Mouse (Mus musculus): ENCODE results near the gene Plce1. TPM values are rescaled to one million over a fixed set of nuclear protein-coding genes. Genes with fewer than 3 reads are reported as not detected.

The Plce1 gene
- total and polyA plus RNA-seq, 3 experiments: not detected

DNA sequence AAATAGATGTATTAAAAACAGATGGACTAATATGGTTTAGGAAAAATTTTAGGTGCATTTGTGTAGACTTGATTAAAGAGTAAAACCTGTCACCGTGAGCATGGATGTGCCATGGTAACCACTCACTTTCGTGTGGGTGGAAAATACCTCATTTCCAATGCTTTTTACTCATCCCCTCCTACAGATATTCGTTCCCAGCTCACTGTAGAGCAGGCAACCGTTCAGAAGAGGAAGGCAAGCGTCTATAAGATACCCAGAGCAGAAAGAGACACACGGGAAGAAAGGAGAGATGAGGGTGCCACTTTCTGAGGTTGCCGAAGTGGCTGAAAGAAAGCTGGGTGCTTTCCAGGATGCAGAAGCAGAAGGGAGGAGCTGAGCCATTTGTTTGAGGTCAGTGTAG lies 25.2 kb downstream of the Plce1 start:
- H3K9me3 ChIP-seq (replicated peaks; ENCODE audit: insufficient read depth, low read length): no peaks in the 10 kb centered on the region
- DNase-seq (ENCODE audit: low read depth, low spot score): no peak
- H3K4me1 ChIP-seq (ENCODE audit: control insufficient read depth in 1 of 2, insufficient read depth in 2 of 2, low read length in 2 of 2): no peaks in the 10 kb centered on the region
- TF ChIP-seq ZNF384 (IDR thresholded peaks at IDR 0.05; ENCODE audit: low read depth, low read length): no peak
- TF ChIP-seq KAT2A (conservative IDR thresholded peaks at IDR 0.05; ENCODE audit: low read depth, low read length): no peak
- no peak for TF ChIP-seq USF1 (IDR thresholded peaks at IDR 0.05; ENCODE audit: low read depth, low read length)
- no peak for TF ChIP-seq GABPA (IDR thresholded peaks at IDR 0.05; ENCODE audit: low read depth, low read length)
- no peak for TF ChIP-seq MAX (IDR thresholded peaks at IDR 0.05; ENCODE audit: low read length)
- no peak for TF ChIP-seq POLR2A (IDR thresholded peaks at IDR 0.05; ENCODE audit: control insufficient read depth in 1 of 2, insufficient read depth in 1 of 2, low read depth in 1 of 2, low read length in 2 of 2, poor library complexity in 1 of 2)
- TF ChIP-seq USF2 (IDR thresholded peaks at IDR 0.05; ENCODE audit: borderline replicate concordance in 1 of 2, insufficient read depth in 1 of 2, low read depth in 1 of 2, low read length in 2 of 2): no peak
- TF ChIP-seq E2F4 (IDR thresholded peaks at IDR 0.05; ENCODE audit: borderline replicate concordance, low read depth, low read length): no peak
- TF ChIP-seq EP300 (IDR thresholded peaks at IDR 0.05; ENCODE audit: low read depth in 1 of 2, low read length in 2 of 2): no peak
- TF ChIP-seq GATA1 (IDR thresholded peaks at IDR 0.05; ENCODE audit: low read depth, low read length): no peak
- no peak for TF ChIP-seq MYB (IDR thresholded peaks at IDR 0.05; ENCODE audit: low read depth, low read length)
- no peak for TF ChIP-seq MAFK (IDR thresholded peaks at IDR 0.05; ENCODE audit: borderline replicate concordance, low read depth, low read length)
- no peak for TF ChIP-seq RAD21 (IDR thresholded peaks at IDR 0.05; ENCODE audit: low read depth, low read length)
- TF ChIP-seq ELF1 (IDR thresholded peaks at IDR 0.05; ENCODE audit: low read depth, low read length): no peak
- no peak for TF ChIP-seq TBP (IDR thresholded peaks at IDR 0.05; ENCODE audit: low read depth, low read length)
- TF ChIP-seq CHD1 (IDR thresholded peaks at IDR 0.05; ENCODE audit: low read depth, low read length): no peak
- no peak for TF ChIP-seq ZKSCAN1 (IDR thresholded peaks at IDR 0.05; ENCODE audit: low read depth, low read length)
- no peak for TF ChIP-seq CTCF (IDR thresholded peaks at IDR 0.05 in 2 of 3, conservative IDR thresholded peaks at IDR 0.05 in 1 of 3; ENCODE audit: control insufficient read depth in 1 of 3, insufficient read depth in 1 of 3, low read depth in 2 of 3, low read length in 3 of 3, poor library complexity in 1 of 3, severe bottlenecking in 1 of 3)
- no peak for TF ChIP-seq ZC3H11A (IDR thresholded peaks at IDR 0.05; ENCODE audit: low read depth, low read length)
- no peaks in the 10 kb centered on the region for H3K36me3 ChIP-seq (ENCODE audit: control insufficient read depth in 1 of 2, insufficient read depth in 2 of 2, low read length in 2 of 2)
- no peak overlapping the region for H3K4me3 ChIP-seq (ENCODE audit: control insufficient read depth in 1 of 2, insufficient read depth in 1 of 2, low read depth in 2 of 2, low read length in 2 of 2)
- no peak overlapping the region for H3K27ac ChIP-seq (ENCODE audit: control insufficient read depth, low read depth, low read length)
- no peak overlapping the region for H3K9ac ChIP-seq (ENCODE audit: control insufficient read depth, low read depth, low read length, poor library complexity, severe bottlenecking)
- no peaks in the 10 kb centered on the region for H3K79me2 ChIP-seq (ENCODE audit: control insufficient read depth, insufficient read depth, low read length, poor library complexity)
- no peaks in the 10 kb centered on the region; a peak in 1 of 4 replicates for H3K27me3 ChIP-seq (ENCODE audit: control insufficient read depth in 1 of 2, insufficient read depth in 2 of 2, low read length in 2 of 2)

- Histone ChIP-seq H3K9me3 (replicated peaks; ENCODE audit: insufficient read depth, low read length) (no peaks in the 10 kb centered on the region), H3K9ac (ENCODE audit: control insufficient read depth, low read depth, low read length, poor library complexity, severe bottlenecking) (no peak overlapping the region), H3K4me3 (ENCODE audit: control insufficient read depth in 1 of 2, insufficient read depth in 1 of 2, low read depth in 2 of 2, low read length in 2 of 2) (no peak overlapping the region), H3K27me3 (ENCODE audit: control insufficient read depth in 1 of 2, insufficient read depth in 2 of 2, low read length in 2 of 2) (no peaks in the 10 kb centered on the region; a peak in 1 of 4 replicates), H3K4me1 (ENCODE audit: control insufficient read depth in 1 of 2, insufficient read depth in 2 of 2, low read length in 2 of 2) (no peaks in the 10 kb centered on the region), H3K27ac (ENCODE audit: control insufficient read depth, low read depth, low read length) (no peak overlapping the region), H3K36me3 (ENCODE audit: control insufficient read depth in 1 of 2, insufficient read depth in 2 of 2, low read length in 2 of 2) (no peaks in the 10 kb centered on the region), H3K79me2 (ENCODE audit: control insufficient read depth, insufficient read depth, low read length, poor library complexity) (no peaks in the 10 kb centered on the region)
- TF ChIP-seq USF2 (IDR thresholded peaks at IDR 0.05; ENCODE audit: borderline replicate concordance in 1 of 2, insufficient read depth in 1 of 2, low read depth in 1 of 2, low read length in 2 of 2) (no peak), SMC3 (IDR thresholded peaks at IDR 0.05; ENCODE audit: low read depth, low read length) (no peak), CHD1 (IDR thresholded peaks at IDR 0.05; ENCODE audit: low read depth, low read length) (no peak)
- no peak for DNase-seq (ENCODE audit: low read depth, low spot score)
Observed at GRCm38 (mm10) chr19:38507251-38507965, 26.5 kb downstream of the Plce1 start.
